Mouse (Mus musculus): ENCODE data around the gene Atp8b3. TPM values are rescaled to one million over a fixed set of nuclear protein-coding genes. Genes with fewer than 3 reads are reported as not detected.

The Atp8b3 gene
- polyA plus RNA-seq, 1 experiment = 0.08 TPM

DNA sequence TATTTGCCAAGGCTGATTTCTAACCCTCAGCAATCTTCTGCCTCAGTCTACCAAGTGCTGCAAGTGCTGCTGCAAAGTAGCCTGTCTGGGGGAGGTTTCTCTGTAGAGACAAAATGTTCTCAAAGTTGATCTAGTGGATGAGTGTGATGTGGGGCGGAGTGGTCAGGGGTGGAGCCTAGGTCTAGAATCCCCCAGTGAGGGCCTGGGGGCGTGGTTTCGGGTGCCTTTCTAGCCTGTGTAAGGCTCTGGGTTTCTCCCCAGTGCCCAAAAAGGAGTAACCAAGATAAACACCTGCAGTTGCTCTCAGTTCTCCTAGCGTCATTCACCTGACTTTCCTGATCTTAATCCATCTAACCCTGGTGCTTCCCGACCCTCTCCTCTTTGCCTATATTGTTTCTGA lies 57.9 kb downstream of the Atp8b3 start:
- Histone ChIP-seq H3K4me1 (ENCODE audit: control insufficient read depth, insufficient read depth, low read length) (no peaks in the 10 kb centered on the region), H3K4me3 (ENCODE audit: insufficient read depth, low read length) (no peak overlapping the region), H3K27ac (ENCODE audit: insufficient read depth, low read length) (no peak overlapping the region)
- no peak for TF ChIP-seq POLR2A (IDR thresholded peaks at IDR 0.05; ENCODE audit: extremely low read depth, insufficient read depth, low read length)
- TF ChIP-seq CTCF (IDR thresholded peaks at IDR 0.05; ENCODE audit: extremely low read depth, insufficient read depth, low read length) = no peak

DNA sequence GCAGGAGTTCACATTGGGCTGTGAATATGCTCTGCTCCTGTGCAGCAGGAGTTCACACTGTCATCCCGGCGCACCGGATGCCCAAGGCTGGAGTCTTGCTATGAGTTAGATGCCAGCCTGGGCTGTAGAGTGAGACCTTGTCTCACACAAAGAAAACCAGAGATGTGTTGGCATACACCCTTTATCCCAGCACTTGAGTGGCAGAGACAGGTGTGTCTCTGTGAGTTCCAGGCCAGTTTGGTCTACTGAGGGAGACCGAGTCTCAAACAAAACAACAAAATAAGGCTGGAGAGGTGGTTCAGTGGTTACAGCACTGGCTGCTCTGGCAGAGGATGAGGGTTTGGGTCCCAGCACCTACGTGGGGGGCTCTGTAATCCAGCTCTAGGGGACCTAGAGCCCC lies 60.4 kb downstream of the Atp8b3 start:
- Histone ChIP-seq H3K4me3 (ENCODE audit: insufficient read depth, low read length) (no peak overlapping the region), H3K27ac (ENCODE audit: insufficient read depth, low read length) (no peak overlapping the region), H3K4me1 (ENCODE audit: control insufficient read depth, insufficient read depth, low read length) (no peaks in the 10 kb centered on the region)
- no peak for TF ChIP-seq CTCF (IDR thresholded peaks at IDR 0.05; ENCODE audit: extremely low read depth, insufficient read depth, low read length)
- TF ChIP-seq POLR2A (IDR thresholded peaks at IDR 0.05; ENCODE audit: extremely low read depth, insufficient read depth, low read length) = no peak

GRCm38 (mm10) chr10:80475290-80475959 lies 63.5 kb downstream of the Atp8b3 start:
- peak overlapping the region; percentile 95; the same call in 1 of the 2 replicates for H3K27ac ChIP-seq (ENCODE audit: insufficient read depth, low read length)
- peak overlapping the region; percentile 92 for H3K4me3 ChIP-seq (ENCODE audit: insufficient read depth, low read length)
- peak; percentile 53; the same call in 1 of the 2 replicates for TF ChIP-seq POLR2A (IDR thresholded peaks at IDR 0.05; ENCODE audit: extremely low read depth, insufficient read depth, low read length)
- TF ChIP-seq CTCF (IDR thresholded peaks at IDR 0.05; ENCODE audit: extremely low read depth, insufficient read depth, low read length) = no peak
- no peaks in the 10 kb centered on the region for H3K4me1 ChIP-seq (ENCODE audit: control insufficient read depth, insufficient read depth, low read length)

Other genes starting within 250 kb of the Atp8b3 start
- gene Rps15, start 246.7 kb downstream of the Atp8b3 start, polyA plus RNA-seq (2012; rRNA removed) = 2,242 and 2,263 TPM in 2 replicates
- gene Apc2, start 243.1 kb downstream of the Atp8b3 start, polyA plus RNA-seq (2012; rRNA removed) = 54.9 and 55.2 TPM in 2 replicates
- 51.9 and 52.3 TPM in 2 replicates for gene 2310011J03Rik, start 218.6 kb downstream of the Atp8b3 start, polyA plus RNA-seq (2012; rRNA removed)
- gene Pcsk4, start 209.6 kb downstream of the Atp8b3 start, polyA plus RNA-seq (2012; rRNA removed) = 13.1 and 13.9 TPM in 2 replicates
- 5.7 and 6.3 TPM in 2 replicates for gene Reep6, start 209.2 kb downstream of the Atp8b3 start, polyA plus RNA-seq (2012; rRNA removed)
- 7.9 and 9.4 TPM in 2 replicates for gene Adamtsl5, start 190.7 kb downstream of the Atp8b3 start, polyA plus RNA-seq (2012; rRNA removed)
- 36.3 and 40.3 TPM in 2 replicates for gene Plk5, start 182.7 kb downstream of the Atp8b3 start, polyA plus RNA-seq (2012; rRNA removed)
- gene Mex3d, start 151.5 kb downstream of the Atp8b3 start, polyA plus RNA-seq (2012; rRNA removed) = 13.8 and 14.3 TPM in 2 replicates
- 186 and 210 TPM in 2 replicates for gene Mbd3, start 139.6 kb downstream of the Atp8b3 start, polyA plus RNA-seq (2012; rRNA removed)
- 1,456 and 1,595 TPM in 2 replicates for gene Uqcr11, start 132.3 kb downstream of the Atp8b3 start, polyA plus RNA-seq (2012; rRNA removed)
- 25.5 and 26.0 TPM in 2 replicates for gene Tcf3, start 105.5 kb downstream of the Atp8b3 start, polyA plus RNA-seq (2012; rRNA removed)
- not detected in 2 replicates for gene Onecut3, start 44.3 kb downstream of the Atp8b3 start, polyA plus RNA-seq (2012; rRNA removed)
- 44.7 and 45.0 TPM in 2 replicates for gene Rexo1, start 22.4 kb upstream of the Atp8b3 start, polyA plus RNA-seq (2012; rRNA removed)
- gene Klf16, start 38.2 kb upstream of the Atp8b3 start, polyA plus RNA-seq (2012; rRNA removed) = 34.7 and 36.9 TPM in 2 replicates
- gene Abhd17a, start 51.2 kb upstream of the Atp8b3 start, polyA plus RNA-seq (2012; rRNA removed) = 329 and 330 TPM in 2 replicates
- gene Scamp4, start 63.7 kb upstream of the Atp8b3 start, polyA plus RNA-seq (2012; rRNA removed) = 63.2 and 63.9 TPM in 2 replicates
- gene Adat3, start 63.8 kb upstream of the Atp8b3 start, polyA plus RNA-seq (2012; rRNA removed) = 4.0 and 4.3 TPM in 2 replicates
- 2.5 and 2.8 TPM in 2 replicates for gene Gm49322, start 66.9 kb upstream of the Atp8b3 start, polyA plus RNA-seq (2012; rRNA removed)
- 294 and 314 TPM in 2 replicates for gene Csnk1g2, start 83.7 kb upstream of the Atp8b3 start, polyA plus RNA-seq (2012; rRNA removed)
- 98.8 and 102 TPM in 2 replicates for gene Btbd2, start 117.9 kb upstream of the Atp8b3 start, polyA plus RNA-seq (2012; rRNA removed)
- 47.1 and 54.0 TPM in 2 replicates for gene Mknk2, start 139.0 kb upstream of the Atp8b3 start, polyA plus RNA-seq (2012; rRNA removed)
- 7.9 and 9.4 TPM in 2 replicates for gene Mob3a, start 162.9 kb upstream of the Atp8b3 start, polyA plus RNA-seq (2012; rRNA removed)
- 111 and 118 TPM in 2 replicates for gene Izumo4, start 163.1 kb upstream of the Atp8b3 start, polyA plus RNA-seq (2012; rRNA removed)
- 157 and 159 TPM in 2 replicates for gene Ap3d1, start 203.1 kb upstream of the Atp8b3 start, polyA plus RNA-seq (2012; rRNA removed)
- 45.9 and 47.8 TPM in 2 replicates for gene Dot1l, start 216.1 kb upstream of the Atp8b3 start, polyA plus RNA-seq (2012; rRNA removed)